In the genomic region with DNA sequence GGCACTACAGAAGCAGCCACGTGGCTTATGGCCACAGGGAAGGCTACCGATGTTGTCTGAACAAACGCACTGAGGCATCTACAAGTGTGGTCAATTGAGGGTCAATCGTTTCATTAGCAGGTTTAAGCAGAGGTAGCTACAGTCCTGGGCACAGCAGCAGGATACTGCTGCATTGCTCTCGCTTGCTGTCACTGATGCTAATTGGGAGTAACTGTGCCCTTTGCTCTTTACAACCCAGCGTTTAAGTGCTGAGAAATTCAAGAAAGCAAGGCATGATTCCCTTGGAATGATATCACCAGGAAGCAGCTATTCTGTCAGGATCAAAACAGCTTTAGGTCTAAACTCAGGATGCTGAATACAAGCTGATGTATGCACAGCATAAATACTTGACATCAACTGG, we compare ENCODE assay signal across 16 mouse cellular contexts. TPM values are rescaled to one million over a fixed set of nuclear protein-coding genes. Genes with fewer than 3 reads are reported as not detected.
DNase-seq lines count a peak whose midpoint lies in the region; ATAC-seq and TF ChIP-seq lines count a peak whose summit lies in the region.
"Had no signal": no experiment of that assay in that cellular context is flagged by ENCODE, and none has a peak within 500 bp of the region (broad histone marks: within the 10 kb centered on the region; RNA-seq: fewer than 3 reads in every experiment).

No protein-coding gene starts in this region.

- no peak overlapping the region for H3K4me3 ChIP-seq in kidney, embryonic 16.5 days (ENCODE audit: low read length)
- no peak overlapping the region for H3K4me3 ChIP-seq in hindbrain, embryonic 10.5 days
- H3K4me3 ChIP-seq in midbrain, embryonic 10.5 days: no peak overlapping the region
- H3K4me3 ChIP-seq in neural tube, embryonic 15.5 days (replicated peaks): no peak overlapping the region
- no peak overlapping the region for H3K4me3 ChIP-seq in lung, postnatal 0 days (ENCODE audit: low read depth, low read length)
- H3K4me3 ChIP-seq: embryonic facial prominence, embryonic 12.5 days; heart, embryonic 15.5 days; limb, embryonic 12.5 days had no signal

- no peaks in the 10 kb centered on the region for H3K36me3 ChIP-seq in kidney, embryonic 16.5 days (ENCODE audit: insufficient read depth, low read length)
- H3K36me3 ChIP-seq in hindbrain, embryonic 10.5 days: no peaks in the 10 kb centered on the region
- H3K36me3 ChIP-seq in midbrain, embryonic 10.5 days: no peaks in the 10 kb centered on the region
- H3K36me3 ChIP-seq in neural tube, embryonic 15.5 days: no peaks in the 10 kb centered on the region
- no peaks in the 10 kb centered on the region for H3K36me3 ChIP-seq in lung, postnatal 0 days (ENCODE audit: insufficient read depth, low read length)
- H3K36me3 ChIP-seq: embryonic facial prominence, embryonic 12.5 days; heart, embryonic 15.5 days; limb, embryonic 12.5 days had no signal

- H3K9me3 ChIP-seq in kidney, embryonic 16.5 days (ENCODE audit: low read length): no peaks in the 10 kb centered on the region
- H3K9me3 ChIP-seq in hindbrain, embryonic 10.5 days: no peaks in the 10 kb centered on the region
- H3K9me3 ChIP-seq in midbrain, embryonic 10.5 days (replicated peaks): no peaks in the 10 kb centered on the region
- no peaks in the 10 kb centered on the region for H3K9me3 ChIP-seq in neural tube, embryonic 15.5 days (replicated peaks)
- H3K9me3 ChIP-seq in lung, postnatal 0 days (ENCODE audit: low read length): no peaks in the 10 kb centered on the region
- H3K9me3 ChIP-seq: embryonic facial prominence, embryonic 12.5 days; heart, embryonic 15.5 days; limb, embryonic 12.5 days had no signal

- no peak overlapping the region for H3K9ac ChIP-seq in kidney, embryonic 16.5 days (replicated peaks; ENCODE audit: low read length)
- no peak overlapping the region for H3K9ac ChIP-seq in neural tube, embryonic 15.5 days (replicated peaks)
- no peak overlapping the region for H3K9ac ChIP-seq in lung, postnatal 0 days (replicated peaks; ENCODE audit: low read depth)
- H3K9ac ChIP-seq: embryonic facial prominence, embryonic 12.5 days; heart, embryonic 15.5 days; limb, embryonic 12.5 days; liver, postnatal 0 days had no signal

- DNase-seq in kidney, adult 9 months: no peak
- DNase-seq in hindbrain, embryonic 10.5 days (ENCODE audit: low spot score): no peak
- DNase-seq in midbrain, embryonic 10.5 days (ENCODE audit: low spot score): no peak
- DNase-seq in lung, postnatal 0 days (ENCODE audit: low spot score): no peak
- no peak for DNase-seq in ovary, postnatal 36 days (ENCODE audit: low spot score)
- no peak for DNase-seq in frontal cortex, postnatal 36 days (ENCODE audit: low spot score in 2 of 2)
- DNase-seq: B cell, adult 2 months; cerebellum, adult 18-20 months; layer of hippocampus, adult 9-11 months; liver, postnatal 0 days; thymus, postnatal 25 days had no signal

- H3K4me1 ChIP-seq in kidney, embryonic 16.5 days (ENCODE audit: insufficient read depth, low read length): peaks cover 15% of the 10 kb centered on the region
- H3K4me1 ChIP-seq in hindbrain, embryonic 10.5 days (replicated peaks): peaks cover 21% of the 10 kb centered on the region
- H3K4me1 ChIP-seq in midbrain, embryonic 10.5 days: peaks cover 27% of the 10 kb centered on the region
- H3K4me1 ChIP-seq in neural tube, embryonic 15.5 days: peaks cover 19% of the 10 kb centered on the region
- no peaks in the 10 kb centered on the region for H3K4me1 ChIP-seq in lung, postnatal 0 days (ENCODE audit: insufficient read depth, low read depth, low read length)
- H3K4me1 ChIP-seq: heart, embryonic 15.5 days; limb, embryonic 12.5 days had no signal

- TF ChIP-seq CTCF in lung, postnatal 0 days (IDR thresholded peaks at IDR 0.05): no peak

- H3K4me2 ChIP-seq in kidney, embryonic 16.5 days (replicated peaks; ENCODE audit: low read depth, low read length): no peak overlapping the region
- H3K4me2 ChIP-seq in neural tube, embryonic 15.5 days: no peak overlapping the region
- H3K4me2 ChIP-seq in lung, postnatal 0 days (replicated peaks; ENCODE audit: low read depth, low read length): no peak overlapping the region
- H3K4me2 ChIP-seq: embryonic facial prominence, embryonic 12.5 days; heart, embryonic 15.5 days; limb, embryonic 12.5 days had no signal

- no peak for ATAC-seq in kidney, embryonic 16.5 days (ENCODE audit: low FRiP score, low TSS enrichment)
- peak; percentile 18; the same call in 1 of the 2 replicates for ATAC-seq in neural tube, embryonic 15.5 days (ENCODE audit: low FRiP score)
- no peak for ATAC-seq in lung, postnatal 0 days
- ATAC-seq: liver, postnatal 0 days had no signal

- 22% methylated on average over 6 of the region's 6 CpGs for WGBS in kidney, embryonic 16.5 days
- WGBS in hindbrain, embryonic 10.5 days: 48% methylated on average over 6 of the region's 6 CpGs
- WGBS in midbrain, embryonic 10.5 days: 52% methylated on average over 6 of the region's 6 CpGs
- 28% methylated on average over 6 of the region's 6 CpGs for WGBS in neural tube, embryonic 15.5 days
- WGBS in lung, postnatal 0 days: 52% methylated on average over 6 of the region's 6 CpGs

- TF ChIP-seq EP300 in lung, postnatal 0 days (IDR thresholded peaks at IDR 0.05): no peak

- H3K27me3 ChIP-seq in kidney, embryonic 16.5 days (ENCODE audit: insufficient read depth, low read length): no peaks in the 10 kb centered on the region
- no peaks in the 10 kb centered on the region for H3K27me3 ChIP-seq in hindbrain, embryonic 10.5 days (ENCODE audit: insufficient read depth, poor library complexity, severe bottlenecking)
- no peaks in the 10 kb centered on the region for H3K27me3 ChIP-seq in midbrain, embryonic 10.5 days (ENCODE audit: low read depth, poor library complexity, severe bottlenecking)
- H3K27me3 ChIP-seq in neural tube, embryonic 15.5 days (replicated peaks): no peaks in the 10 kb centered on the region
- no peaks in the 10 kb centered on the region for H3K27me3 ChIP-seq in lung, postnatal 0 days (replicated peaks; ENCODE audit: insufficient read depth, low read length)
- H3K27me3 ChIP-seq: embryonic facial prominence, embryonic 12.5 days; heart, embryonic 15.5 days; limb, embryonic 12.5 days had no signal

- H3K27ac ChIP-seq in kidney, embryonic 16.5 days (ENCODE audit: low read length): peak overlapping the region; percentile 67; the same call in 1 of the 2 replicates
- peak overlapping the region; percentile 57 for H3K27ac ChIP-seq in hindbrain, embryonic 10.5 days
- H3K27ac ChIP-seq in midbrain, embryonic 10.5 days (replicated peaks): peak overlapping the region; percentile 76
- H3K27ac ChIP-seq in neural tube, embryonic 15.5 days (replicated peaks): peak overlapping the region; percentile 67
- no peak overlapping the region for H3K27ac ChIP-seq in lung, postnatal 0 days (ENCODE audit: low read length)
- H3K27ac ChIP-seq: embryonic facial prominence, embryonic 12.5 days; heart, embryonic 15.5 days; limb, embryonic 12.5 days had no signal

RNA-seq across cellular contexts. Expression of gene Atp1a1, which starts 56.2 kb away (rescaled TPM):
- 362 and 426 TPM in 2 replicates for polyA plus RNA-seq in kidney, embryonic 16.5 days (2015; fragmentation: Nextera tagmentation; extraction: Ambion mirVana)
- polyA plus RNA-seq in hindbrain, embryonic 10.5 days (2016; fragmentation: Nextera tagmentation; extraction: Ambion mirVana): 50.2 and 63.3 TPM in 2 replicates
- polyA plus RNA-seq in midbrain, embryonic 10.5 days (2016; fragmentation: Nextera tagmentation; extraction: Ambion mirVana): 39.6 and 43.5 TPM in 2 replicates
- 77.2 and 88.7 TPM in 2 replicates for polyA plus RNA-seq in neural tube, embryonic 15.5 days (2015; fragmentation: Nextera tagmentation; extraction: Ambion mirVana)
- polyA plus RNA-seq in lung, postnatal 0 days (2015; fragmentation: Nextera tagmentation; extraction: Ambion mirVana): 123 and 136 TPM in 2 replicates
